Mouse (Mus musculus): Measurements from ENCODE around the gene Dnajb1.
"Not testable (repeated sequence)": the region's sequence is repeated elsewhere in the genome, so short reads cannot be mapped to it uniquely, and the experiment has no call there.

Dnajb1 gene

DNA sequence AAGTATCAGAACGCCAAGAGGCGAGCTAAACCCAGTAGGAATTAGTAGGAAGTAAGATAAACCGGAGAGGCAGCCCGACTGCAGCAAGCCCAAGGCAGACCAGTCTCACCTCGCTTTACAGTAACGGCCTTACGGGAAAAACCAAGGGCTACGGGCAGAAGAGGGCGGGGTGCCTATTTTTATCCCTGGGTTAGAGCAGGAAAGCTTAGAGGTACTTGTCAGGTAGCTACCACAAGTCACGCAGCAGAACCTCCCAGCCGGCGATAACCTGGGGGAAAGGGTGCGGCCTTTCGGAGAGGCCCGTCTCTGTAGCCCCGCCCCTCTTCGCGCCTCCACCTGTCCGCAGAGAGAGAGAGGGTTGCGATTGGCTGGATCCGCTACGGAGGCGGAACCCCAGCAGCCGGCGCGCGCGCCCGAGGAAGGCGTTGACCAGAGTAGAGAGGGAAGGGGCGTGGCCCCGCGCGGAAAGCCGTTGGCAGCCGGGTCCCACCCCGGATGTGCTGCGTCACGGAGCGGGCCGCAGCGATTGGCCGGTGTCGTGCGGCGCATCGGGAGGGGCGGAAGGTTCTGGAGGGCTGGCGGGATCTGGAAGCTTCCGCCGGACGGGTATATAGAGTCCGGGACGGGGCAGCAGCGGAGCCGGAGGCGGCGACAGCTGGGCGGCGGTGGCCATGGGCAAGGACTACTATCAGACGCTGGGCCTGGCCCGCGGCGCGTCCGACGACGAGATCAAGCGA, at the start of gene Dnajb1, which contains the start of gene Tecr:
Gene Dnajb1 (plus strand): TSS at position 533 of the 737 bp plus-strand sequence.
Gene Tecr (minus strand): TSS at position 311 of the 737 bp plus-strand sequence.
- DNase-seq (ENCODE audit: extremely low read depth, low read depth, low spot score), result peak; percentile 79

DNA sequence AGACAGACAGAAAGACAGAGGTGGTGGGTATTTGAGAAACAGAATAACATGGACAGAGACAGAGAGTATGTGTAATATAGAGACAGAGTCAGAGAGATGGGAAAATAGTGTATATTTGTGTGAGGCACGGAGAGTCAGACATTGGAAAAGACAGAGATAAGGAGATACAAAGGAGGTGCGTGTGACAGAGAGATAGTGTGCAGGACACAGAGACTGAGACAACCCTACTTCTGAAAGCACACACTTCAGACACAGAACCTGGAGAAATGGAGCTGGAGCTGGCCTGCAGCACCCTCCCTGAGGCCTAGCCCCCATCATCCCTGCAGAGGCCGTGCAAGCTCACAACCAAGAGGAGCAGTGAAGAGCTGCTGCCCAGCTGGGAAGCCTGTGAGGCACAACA, 45.3 kb upstream of the Dnajb1 start:
- no peak for DNase-seq (ENCODE audit: extremely low read depth, low read depth, low spot score)

DNA sequence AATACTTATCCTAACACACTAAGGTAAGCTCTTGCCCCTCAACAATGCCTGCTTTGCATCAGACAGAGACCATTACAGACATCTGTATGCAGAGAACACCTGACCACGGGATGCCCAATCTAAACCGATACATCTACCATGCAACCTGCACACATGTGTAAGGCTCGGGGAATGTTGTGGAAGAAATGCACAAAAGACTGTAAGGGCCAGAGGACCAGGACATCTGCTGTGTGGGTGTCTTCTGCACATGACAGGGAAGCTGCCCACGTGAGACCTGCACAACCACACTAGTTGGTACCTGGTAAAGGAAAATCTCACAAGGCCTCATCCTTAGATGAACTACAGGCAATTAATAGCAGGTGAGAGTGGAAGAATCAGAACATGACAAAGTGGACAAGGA, 44.7 kb upstream of the Dnajb1 start:
- no peak for DNase-seq (ENCODE audit: extremely low read depth, low read depth, low spot score)

DNA sequence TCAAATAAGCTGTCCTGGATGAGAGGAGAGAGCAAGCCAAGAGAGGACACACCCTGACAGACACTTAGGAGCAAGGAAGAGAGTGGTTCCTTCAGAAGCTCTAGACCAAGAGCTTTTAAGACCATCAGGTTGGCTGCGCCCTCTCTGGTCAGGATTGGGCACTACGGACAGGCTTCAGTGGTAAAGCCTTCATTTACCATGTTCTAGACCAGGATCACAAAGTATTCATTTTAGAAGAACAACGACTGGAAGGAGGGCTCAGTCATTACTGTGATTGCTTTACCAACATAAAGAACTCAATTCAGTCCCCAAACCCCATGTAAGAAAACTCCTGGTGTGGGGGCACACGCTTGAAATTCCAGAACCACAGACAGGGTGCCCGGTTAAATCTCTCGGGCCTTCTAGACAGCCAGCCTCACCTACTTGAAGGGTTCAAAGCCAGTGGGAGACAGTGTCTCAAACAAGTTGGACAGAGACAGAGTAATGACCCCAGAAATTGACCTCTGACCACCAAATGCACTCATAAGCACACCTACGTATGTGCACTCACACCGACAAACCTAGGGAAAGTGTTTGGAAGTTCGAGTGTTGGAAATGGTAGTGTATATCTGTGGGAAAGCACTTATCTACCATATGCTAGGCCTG, 42.1 kb upstream of the Dnajb1 start:
- DNase-seq (ENCODE audit: extremely low read depth, low read depth, low spot score), result no peak

DNA sequence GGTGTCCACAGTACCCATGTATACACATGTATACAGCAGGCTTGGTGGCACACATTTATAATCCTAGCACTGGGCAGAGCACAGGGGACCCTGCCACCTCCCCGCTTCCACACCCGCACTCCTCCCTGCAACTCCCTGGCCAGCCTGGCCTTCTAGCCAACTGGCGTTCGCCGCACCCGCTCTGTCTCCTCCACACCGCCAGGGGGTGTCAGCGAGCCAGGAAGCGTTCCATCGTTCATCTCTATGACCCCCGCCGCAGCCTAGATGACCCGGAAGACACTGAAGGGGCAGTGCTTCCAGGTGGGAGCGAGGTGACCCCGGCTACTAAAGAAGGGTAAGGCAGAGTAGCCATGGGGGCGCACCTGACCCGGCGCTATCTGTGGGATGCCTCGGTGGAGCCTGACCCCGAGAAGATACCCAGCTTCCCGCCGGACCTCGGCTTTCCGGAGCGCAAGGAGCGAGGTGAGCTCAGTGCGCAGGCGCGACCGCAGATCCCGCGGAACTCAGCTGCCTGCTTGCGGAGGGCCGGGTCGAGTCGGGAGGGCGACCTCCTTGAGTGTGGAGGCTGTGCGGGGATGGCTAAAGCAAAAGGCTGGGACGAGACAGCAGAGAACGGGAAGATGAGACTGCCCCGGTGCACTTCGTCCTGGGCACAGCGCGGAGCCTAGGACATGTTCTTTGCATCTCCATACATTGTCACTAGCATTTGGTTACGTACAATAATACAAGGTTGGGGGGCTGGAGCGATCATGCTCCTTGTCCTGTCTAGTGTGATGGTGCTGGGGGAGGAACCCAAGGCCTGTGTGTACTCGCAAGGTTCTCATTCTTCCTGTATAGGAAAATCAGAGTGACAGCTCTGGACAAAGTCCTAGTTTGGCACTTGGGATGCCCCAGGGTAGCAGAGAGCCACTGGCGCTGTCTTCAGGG, 41.3 kb upstream of the Dnajb1 start, which contains the start of gene Ndufb7:
Gene Ndufb7 (plus strand): TSS at position 203 of the 927 bp plus-strand sequence.
- DNase-seq (ENCODE audit: extremely low read depth, low read depth, low spot score), result no peak

DNA sequence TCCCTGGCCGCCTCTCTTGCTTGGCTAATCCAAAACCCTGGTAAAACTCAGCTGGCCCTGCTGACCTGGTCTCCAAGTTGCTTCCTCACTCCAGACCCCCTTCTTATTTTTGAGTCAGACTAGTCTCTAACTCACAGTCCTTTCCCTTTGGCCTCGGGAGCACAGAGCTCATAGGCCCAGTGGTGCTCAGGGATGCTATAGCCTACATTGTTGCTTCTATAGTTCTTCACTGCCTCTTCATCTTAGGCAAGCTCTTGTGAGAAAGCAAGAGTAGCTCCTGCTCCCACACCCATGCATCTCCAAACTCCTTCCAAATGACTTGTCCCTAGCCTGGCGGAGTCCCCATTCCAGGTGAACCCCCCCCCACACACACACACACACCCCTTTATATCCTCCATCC, 40.3 kb upstream of the Dnajb1 start:
- no peak for DNase-seq (ENCODE audit: extremely low read depth, low read depth, low spot score)

DNA sequence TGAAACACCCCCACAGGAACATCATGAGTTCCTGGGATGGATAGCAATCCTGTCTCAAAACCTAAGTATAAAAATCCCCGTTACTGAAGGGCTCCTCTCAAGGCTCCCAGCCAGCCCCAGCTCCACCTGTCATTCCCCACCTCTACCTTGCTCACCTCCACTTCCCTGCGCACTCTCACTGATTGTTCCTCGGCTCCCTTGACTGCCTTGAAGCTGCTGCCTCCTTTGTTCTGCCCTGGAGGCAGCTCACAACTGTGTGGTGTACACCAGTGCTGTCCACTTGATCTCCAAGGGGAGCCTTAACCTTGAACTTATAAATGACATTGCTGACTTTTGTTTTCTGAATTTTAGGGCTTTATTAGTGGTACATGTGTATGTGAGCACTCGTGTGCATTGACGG, 39.9 kb upstream of the Dnajb1 start:
- DNase-seq (ENCODE audit: extremely low read depth, low read depth, low spot score), result no peak

DNA sequence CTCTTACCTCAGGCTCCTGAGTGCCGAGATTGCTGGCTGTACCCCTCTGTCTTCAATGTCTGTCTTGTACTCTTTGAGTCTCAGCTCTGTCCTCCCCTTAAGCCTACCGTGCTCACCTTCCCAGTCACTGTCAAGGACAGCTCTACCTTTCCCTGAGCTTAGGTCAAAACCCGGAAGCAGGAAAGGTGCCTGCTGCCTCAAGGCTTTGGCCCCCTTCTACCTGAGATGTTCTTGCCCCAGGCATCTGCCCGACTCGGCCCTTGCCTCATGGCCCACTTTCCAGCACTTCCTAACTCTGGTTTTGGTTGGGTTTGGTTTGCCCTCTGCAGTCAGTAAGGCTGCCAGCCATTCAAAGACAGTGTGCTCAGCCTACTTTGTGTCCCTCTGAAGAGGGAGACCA, 39.2 kb upstream of the Dnajb1 start:
- DNase-seq (ENCODE audit: extremely low read depth, low read depth, low spot score), result no peak

DNA sequence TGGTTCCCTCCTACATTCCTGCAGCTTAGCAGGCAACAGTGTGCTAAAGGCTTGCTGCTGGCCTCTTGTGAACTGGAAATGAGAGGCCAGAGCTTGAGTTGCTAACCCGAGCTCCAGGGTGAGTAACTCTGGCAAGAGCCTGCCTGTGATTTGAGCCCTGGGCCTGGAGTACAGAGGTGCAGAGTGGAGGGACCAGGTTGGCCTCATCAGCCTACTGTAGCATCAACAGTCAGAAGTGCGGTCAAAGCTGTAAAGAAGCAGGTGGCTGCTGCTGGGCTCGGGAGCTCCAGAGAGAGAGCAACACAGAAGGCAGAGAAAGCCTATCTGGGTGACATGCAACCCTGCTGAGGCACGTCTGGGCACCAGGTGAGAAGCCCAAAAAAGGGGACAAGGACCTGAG, 38.8 kb upstream of the Dnajb1 start:
- no peak for DNase-seq (ENCODE audit: extremely low read depth, low read depth, low spot score)

DNA sequence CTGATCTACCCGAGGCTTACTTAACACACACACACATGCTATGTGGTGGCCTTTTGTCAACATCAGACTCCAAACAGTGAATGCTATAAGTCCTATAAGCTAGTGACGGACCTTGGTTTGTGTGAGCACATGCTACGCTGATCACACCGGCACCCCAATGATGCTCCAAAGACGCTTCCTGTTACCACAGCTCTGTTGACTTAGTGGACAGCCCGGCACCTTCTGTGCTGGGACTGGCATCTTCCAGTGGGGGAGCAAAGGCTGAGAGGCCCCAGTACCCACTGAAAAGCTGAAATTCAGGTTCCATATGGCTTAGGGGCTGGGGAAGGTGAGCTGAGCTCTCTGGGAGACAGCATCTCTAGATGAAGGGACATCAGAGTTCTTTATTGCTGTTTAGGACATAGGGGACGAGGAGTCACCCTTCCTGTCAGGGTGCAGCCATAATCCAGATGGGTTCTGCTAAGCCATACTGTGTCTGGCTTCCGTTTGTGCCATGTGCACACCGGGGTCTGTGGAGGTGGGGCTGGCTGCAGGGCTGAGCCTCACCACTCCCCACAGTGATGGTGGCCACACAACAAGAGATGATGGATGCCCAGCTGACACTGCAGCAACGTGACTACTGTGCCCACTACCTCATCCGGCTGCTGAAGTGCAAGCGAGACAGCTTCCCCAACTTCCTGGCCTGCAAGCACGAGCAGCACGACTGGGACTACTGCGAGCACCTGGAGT, 37.6 kb upstream of the Dnajb1 start:
- no peak for DNase-seq (ENCODE audit: extremely low read depth, low read depth, low spot score)

DNA sequence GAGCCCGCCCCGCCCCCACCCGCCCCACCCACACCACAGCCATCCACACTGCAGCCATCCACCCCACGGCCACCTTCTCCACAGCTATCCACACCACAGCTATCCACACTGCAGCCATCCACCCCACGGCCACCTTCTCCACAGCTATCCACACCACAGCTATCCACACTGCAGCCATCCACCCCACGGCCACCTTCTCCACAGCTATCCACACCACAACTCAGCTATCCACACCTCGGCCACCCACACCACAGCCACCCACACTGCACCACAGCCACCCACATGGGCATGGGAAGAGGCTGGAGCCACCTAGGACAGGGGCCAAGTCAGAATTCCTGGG, 37.0 kb upstream of the Dnajb1 start:
- not testable (repeated sequence) for DNase-seq (ENCODE audit: extremely low read depth, low read depth, low spot score)

DNA sequence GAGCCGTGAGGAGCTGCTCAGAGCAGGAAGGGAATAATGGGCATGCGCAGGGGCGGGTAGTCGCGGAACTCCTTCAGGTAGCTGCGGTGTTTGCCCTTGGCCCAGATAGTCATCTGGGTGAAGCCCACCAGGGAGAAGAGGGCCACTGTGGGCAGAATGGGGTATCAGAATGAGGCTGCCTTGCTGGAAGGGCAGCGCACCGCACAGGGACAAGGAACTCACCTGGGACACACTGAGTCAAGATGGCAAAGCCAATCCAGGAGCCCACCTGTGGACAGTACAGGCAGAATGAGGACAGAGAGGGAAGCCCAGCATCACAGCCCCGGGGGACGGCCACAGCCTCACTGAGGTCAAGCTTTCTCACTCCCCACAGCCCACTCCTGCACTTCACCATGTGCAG, 36.2 kb upstream of the Dnajb1 start:
- DNase-seq (ENCODE audit: extremely low read depth, low read depth, low spot score), result no peak

DNA sequence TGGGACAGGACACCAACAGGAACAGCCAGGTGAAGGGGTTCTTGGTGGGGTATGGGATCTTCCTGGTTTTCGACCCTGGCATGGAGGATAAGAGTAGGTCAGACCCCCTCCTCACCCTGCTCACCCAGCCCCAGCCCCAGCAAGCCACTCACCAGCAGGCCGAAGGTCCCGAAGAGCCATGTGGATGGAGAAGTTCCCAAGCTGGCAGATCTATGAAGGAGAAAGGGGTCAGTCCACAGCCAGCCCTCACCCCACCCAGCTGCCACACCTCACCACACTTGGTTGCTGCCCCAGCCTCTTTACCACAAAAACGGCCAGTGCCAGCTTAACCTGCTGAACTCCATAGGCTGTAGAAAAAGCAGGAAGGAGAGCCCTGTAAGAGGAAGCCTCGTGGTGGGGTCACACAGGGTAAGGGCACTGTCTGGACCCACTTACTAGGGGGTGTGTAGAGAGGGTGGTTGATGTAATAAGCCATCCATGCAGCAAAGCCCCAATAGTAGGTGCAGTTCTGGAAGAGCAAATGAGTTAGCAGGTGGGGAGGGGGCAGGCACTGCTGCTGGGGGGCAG, 35.7 kb upstream of the Dnajb1 start:
- DNase-seq (ENCODE audit: extremely low read depth, low read depth, low spot score), result no peak

DNA sequence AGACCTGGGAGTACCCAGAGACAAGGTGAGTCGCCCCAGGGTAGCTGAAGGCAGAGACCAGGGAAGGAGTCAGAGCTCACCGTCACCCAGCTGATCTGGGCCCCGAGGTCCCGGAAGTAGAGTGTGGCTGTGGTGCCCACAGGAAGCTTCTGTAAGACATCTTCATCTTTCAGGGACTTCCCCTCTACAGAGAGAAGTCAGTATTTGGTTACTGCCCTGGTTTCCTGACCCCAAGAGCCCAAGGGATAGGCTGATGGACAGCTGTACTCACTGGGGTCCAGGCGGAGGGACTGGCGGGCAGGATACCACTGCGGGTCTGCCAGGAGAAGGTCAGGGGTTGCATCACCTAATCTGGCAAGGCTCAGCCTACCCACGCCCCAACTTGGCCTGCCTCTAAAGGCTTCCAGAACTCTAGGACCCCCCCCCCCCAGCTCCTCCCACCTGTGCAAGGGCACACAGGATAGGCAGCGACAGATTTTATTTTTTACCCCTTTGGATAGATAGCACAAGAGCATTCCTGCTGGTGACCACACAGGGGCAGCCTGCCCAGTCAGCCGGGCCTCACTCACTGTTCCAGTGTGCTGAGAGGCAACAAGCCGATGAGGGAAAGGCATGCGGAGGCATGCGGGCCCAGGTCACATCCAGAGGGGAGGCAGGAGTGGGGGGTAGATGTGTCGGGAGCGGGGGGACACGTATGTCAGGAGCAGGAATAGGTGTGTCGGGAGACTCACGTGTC, 34.7 kb upstream of the Dnajb1 start:
- DNase-seq (ENCODE audit: extremely low read depth, low read depth, low spot score), result no peak

DNA sequence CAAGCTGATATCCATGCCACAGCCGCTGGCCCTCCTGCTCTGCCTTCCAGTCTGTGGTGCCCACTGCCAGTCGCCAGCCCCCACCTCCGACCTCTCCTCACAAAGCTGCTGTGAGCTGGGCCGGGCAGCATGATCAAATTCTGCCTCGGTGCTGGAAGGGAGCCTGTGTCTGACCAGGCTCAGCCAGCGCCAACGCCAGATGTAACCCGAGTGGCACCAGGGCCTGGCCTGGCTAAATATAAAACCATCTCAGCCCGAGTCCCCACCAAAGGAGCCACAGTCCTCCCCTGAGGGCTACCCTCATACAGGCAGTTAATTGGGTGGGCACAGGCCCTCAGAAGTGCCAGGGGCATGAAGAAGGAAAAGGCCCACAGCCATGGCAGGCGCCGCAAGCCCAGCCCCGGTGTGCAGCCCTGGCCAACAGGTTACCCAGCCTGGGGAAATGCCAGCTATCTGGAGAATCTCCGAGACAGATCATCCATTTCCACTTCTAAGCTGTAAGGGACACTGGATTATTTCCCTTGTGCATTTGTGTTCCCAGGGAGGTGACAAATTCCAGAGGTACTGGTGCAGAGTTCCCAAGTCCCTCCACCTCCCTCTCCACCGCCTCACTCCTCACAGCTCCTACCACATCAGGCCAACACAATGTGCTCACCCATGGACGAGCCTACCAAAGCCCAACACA, 33.2 kb upstream of the Dnajb1 start:
- no peak for DNase-seq (ENCODE audit: extremely low read depth, low read depth, low spot score)

DNA sequence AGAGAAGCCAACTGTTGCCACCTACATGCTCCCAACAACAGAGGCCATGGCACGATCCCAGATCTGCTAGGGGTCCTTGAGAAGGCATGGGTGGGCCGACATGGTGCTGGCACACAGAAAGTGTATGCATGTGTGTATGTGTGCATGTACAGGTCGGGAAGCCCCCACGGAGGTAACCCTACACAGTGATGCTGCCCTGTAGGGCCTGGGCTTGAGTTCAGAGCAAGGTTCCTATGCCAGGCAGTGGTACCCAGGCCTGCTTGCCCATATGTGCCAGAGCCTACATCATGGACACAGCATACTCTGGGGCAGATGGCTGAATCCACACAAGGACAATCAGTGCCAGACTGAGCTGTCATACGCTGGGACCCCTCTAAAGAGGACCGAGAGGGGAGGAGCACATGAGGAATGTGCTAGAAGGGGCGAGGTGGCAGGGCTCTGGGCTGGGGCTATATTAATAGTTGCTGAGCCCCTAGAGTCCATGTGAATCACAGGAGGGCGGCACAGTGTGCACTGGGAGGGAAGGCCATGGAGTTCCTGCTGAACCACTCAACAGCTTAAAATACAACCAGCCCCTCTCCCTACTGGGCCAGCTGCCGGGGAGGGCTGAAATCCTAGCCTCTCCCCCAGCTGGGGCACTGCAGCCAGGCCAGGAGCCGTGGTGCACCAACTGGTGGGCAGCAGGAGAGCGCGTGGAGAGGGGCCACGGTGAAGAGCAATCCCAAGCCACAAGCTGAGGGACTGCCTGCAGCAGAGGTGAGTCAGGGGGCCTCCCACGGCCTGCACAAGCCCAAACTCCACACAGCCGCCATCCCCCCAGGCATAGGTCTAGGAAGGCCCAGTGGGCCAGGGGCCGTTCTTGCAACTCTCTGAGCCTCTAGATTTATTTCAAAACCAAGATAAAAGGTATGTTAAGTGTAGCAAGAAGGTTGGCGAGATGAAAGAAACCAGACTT, 32.2 kb upstream of the Dnajb1 start:
- peak; percentile 69 for DNase-seq (ENCODE audit: extremely low read depth, low read depth, low spot score)

DNA sequence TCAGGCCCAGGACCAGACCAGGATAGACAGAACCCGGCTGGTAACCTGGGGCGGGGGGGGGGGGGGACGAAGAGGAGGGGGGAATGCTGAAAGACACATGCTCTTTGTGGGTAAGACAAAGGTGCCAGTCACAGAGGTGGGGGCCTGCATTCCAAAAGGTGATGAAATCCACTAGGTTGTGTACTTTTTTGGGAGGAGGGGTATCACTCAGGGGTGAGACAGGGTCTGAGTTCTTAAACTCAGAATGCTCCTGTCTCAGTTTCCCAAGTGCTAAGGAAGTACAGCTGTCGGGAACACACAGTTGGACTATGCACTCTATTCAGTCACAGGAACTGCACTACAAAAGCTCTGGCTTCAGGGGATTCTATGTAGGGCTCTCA, 31.5 kb upstream of the Dnajb1 start:
- DNase-seq (ENCODE audit: extremely low read depth, low read depth, low spot score), result no peak

DNA sequence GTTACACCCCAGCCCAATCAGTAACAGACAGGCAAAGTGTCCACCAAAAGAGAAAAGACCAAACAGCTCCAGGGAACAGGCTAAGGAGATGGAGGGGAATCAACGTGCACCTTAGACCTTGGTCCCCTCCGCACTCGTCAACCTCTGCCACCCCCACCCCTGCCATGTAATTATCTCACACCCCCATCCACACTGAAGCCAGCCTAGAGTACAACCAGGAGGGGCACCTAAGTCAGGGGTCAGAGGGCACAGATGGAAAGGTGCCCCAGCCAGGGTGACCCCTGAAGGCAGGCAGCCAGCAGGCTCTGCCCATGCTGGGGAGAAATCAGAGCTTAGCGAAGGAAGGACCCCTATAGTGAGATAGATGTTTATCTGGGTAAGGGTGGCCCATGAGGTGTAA, 31.1 kb upstream of the Dnajb1 start:
- DNase-seq (ENCODE audit: extremely low read depth, low read depth, low spot score), result no peak
